Mouse (Mus musculus) C2C12 (cell line): ENCODE results near the gene Med31. TPM values are rescaled to one million over a fixed set of nuclear protein-coding genes. Genes with fewer than 3 reads are reported as not detected.

Source experiments
- H3K27me3 ChIP-seq: one replicate; pipeline ENCODE4 v1.6.1; 2011; ENCODE audit not compliant: control insufficient read depth, insufficient read depth, insufficient read length
- H3K36me3 ChIP-seq: one replicate; pipeline ENCODE4 v1.6.1; 2011; ENCODE audit not compliant: control insufficient read depth, insufficient read depth
- H3K4me3 ChIP-seq: one replicate; pipeline ENCODE4 v1.5.1; 2011; ENCODE audit warnings: mild to moderate bottlenecking, control low read depth; ENCODE audit not compliant: poor library complexity, insufficient read depth, severe bottlenecking
- H3K79me2 ChIP-seq: one replicate; pipeline ENCODE4 v1.6.1; 2011; ENCODE audit not compliant: control insufficient read depth, insufficient read depth
- H3K79me3 ChIP-seq: one replicate; pipeline ENCODE4 v1.6.1; 2011; ENCODE audit warnings: low read depth, control low read depth
- H3ac ChIP-seq: one replicate; pipeline ENCODE3; 2011; ENCODE audit warnings: low read depth; ENCODE audit not compliant: control insufficient read depth, insufficient read length
- CEBPB ChIP-seq: IDR thresholded peaks from one replicate; pipeline ENCODE4 v1.6.1; 2011; ENCODE audit warnings: low read depth, mild to moderate bottlenecking, control low read depth, moderate library complexity
- CTCF ChIP-seq: IDR thresholded peaks from one replicate; pipeline ENCODE4 v1.5.1; 2011; ENCODE audit not compliant: control insufficient read depth, insufficient read depth, insufficient read length
- FOSL1 ChIP-seq: IDR thresholded peaks from one replicate; pipeline ENCODE4 v1.8.0; 2011; ENCODE audit warnings: mild to moderate bottlenecking, low read length; ENCODE audit not compliant: poor library complexity, insufficient read depth, severe bottlenecking
- MAX ChIP-seq: IDR thresholded peaks from one replicate; pipeline ENCODE4 v1.6.1; 2011; ENCODE audit warnings: mild to moderate bottlenecking, control low read depth
- MYOD1 ChIP-seq: IDR thresholded peaks from one replicate; pipeline ENCODE4 v1.6.1; 2011; ENCODE audit warnings: low read depth; ENCODE audit not compliant: control insufficient read depth, insufficient read length
- MYOG ChIP-seq: IDR thresholded peaks from one replicate; pipeline ENCODE4 v1.6.1; 2011; ENCODE audit not compliant: control insufficient read depth, insufficient read length; ENCODE audit errors: extremely low read depth
- USF1 ChIP-seq: IDR thresholded peaks from one replicate; pipeline ENCODE4 v1.6.1; 2011; ENCODE audit warnings: low read depth, mild to moderate bottlenecking, control low read depth, moderate library complexity
- long read RNA-seq, 2 experiments: library from polyadenylated mRNA; unstranded; transcript quantifications; one replicate each; pipeline ENCODE4 v2.0.0; 2019 to 2020
- polyA plus RNA-seq: library from polyadenylated mRNA; unstranded; fragments of >200 nt; fragmentation: generic; extraction: Trizol; gene quantifications from one replicate; pipeline ENCODE4 v1.2.1, GENCODE M21; 2012; ENCODE audit warnings: missing spikeins

Gene Med31
- polyA plus RNA-seq, result 17.8 TPM
- long read RNA-seq, experiment 1, transcript Med31-201 (4 exons, 1,161 nt), result major isoform, 20 of 20 reads
- long read RNA-seq, experiment 1, partial matches to known transcripts, result 0 of 20 reads
- long read RNA-seq, experiment 1, other reads (novel, unspliced or antisense), result 0 of 20 reads
- long read RNA-seq, experiment 2, partial matches to known transcripts, result 0 of 2 reads
- long read RNA-seq, experiment 2, other reads (novel, unspliced or antisense), result 0 of 2 reads

DNA sequence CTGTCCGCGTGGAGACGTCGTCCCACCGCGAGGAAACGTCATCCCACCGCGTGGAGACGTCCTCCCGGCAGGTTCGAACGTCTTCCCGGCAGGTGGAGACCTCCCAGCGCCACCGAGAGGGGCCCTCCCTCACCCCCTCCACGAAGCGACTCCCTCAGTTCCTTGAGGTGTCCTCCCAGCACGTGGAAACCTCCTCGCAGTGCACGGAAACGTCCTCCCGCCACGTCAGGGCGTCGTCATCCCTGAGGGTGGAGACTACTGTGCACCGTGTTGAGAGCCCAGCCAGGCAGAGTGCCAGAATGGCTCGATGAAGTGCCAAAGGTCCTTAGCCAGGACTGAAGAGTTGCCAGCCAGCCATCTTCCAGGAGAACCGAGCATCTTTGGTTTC, at the start of gene Med31:
Gene Med31 (minus strand): TSS at position 183 of the 388 bp plus-strand sequence.
- no peaks in the 10 kb centered on the region for H3K27me3 ChIP-seq
- TF ChIP-seq MYOD1 (no peak), CEBPB (no peak), MAX (peak; percentile 15)
- peaks cover 26% of the 10 kb centered on the region for H3K36me3 ChIP-seq
- H3K4me3 ChIP-seq, result peak within 1 kb of the TSS; percentile 87
- H3K79me3 ChIP-seq, result peaks cover 8% of the 10 kb centered on the region
- H3K79me2 ChIP-seq, result peaks cover 32% of the 10 kb centered on the region
- H3ac ChIP-seq, result peak within 1 kb of the TSS; percentile 61

GRCm38 (mm10) chr11:72256441-72256840, 41.0 kb upstream of the Med31 start:
- Histone ChIP-seq H3K36me3 (no peaks in the 10 kb centered on the region), H3K4me3 (no peak overlapping the region), H3K79me2 (no peaks in the 10 kb centered on the region), H3K79me3 (no peaks in the 10 kb centered on the region), H3K27me3 (peaks cover 10% of the 10 kb centered on the region), H3ac (no peak overlapping the region)
- TF ChIP-seq MYOG (no peak), CTCF (no peak), USF1 (no peak), FOSL1 (no peak), MAX (no peak), MYOD1 (no peak), CEBPB (no peak)

GRCm38 (mm10) chr11:72255629-72256028, 40.2 kb upstream of the Med31 start:
- no peak for TF ChIP-seq MAX
- no peak for TF ChIP-seq CEBPB
- TF ChIP-seq CTCF, result no peak
- no peak for TF ChIP-seq MYOG
- no peak for TF ChIP-seq USF1
- TF ChIP-seq MYOD1, result no peak
- no peak for TF ChIP-seq FOSL1
- no peak overlapping the region for H3ac ChIP-seq
- no peaks in the 10 kb centered on the region for H3K36me3 ChIP-seq
- no peaks in the 10 kb centered on the region for H3K79me3 ChIP-seq
- peaks cover 10% of the 10 kb centered on the region for H3K27me3 ChIP-seq
- no peaks in the 10 kb centered on the region for H3K79me2 ChIP-seq
- H3K4me3 ChIP-seq, result no peak overlapping the region

DNA sequence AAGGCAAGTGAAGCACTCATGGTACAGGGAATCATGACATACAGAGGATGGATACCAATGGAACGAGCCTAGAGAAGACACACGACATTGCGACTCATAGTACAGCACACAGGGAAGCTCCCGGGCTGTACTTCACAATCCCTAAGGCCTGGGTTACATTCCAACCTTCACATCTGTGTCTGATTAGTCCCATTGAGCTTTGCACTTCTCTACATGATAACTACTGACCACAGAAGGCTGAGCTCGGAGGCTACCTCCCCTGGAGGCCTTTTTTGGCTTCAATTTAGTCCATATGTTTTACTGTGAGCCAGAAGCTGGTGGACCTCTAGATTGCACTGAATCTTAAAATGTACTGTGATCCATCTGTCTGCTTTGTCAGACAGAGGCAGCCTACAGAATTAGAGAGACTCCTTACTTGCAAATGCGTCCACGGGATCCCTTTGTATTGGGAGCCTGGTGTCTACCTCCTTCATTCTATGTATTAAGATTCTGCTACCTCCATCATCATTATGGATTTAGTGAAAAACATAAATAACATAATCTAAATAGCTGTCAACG, 29.9 kb upstream of the Med31 start:
- H3K79me3 ChIP-seq, result no peaks in the 10 kb centered on the region
- no peak overlapping the region for H3ac ChIP-seq
- H3K27me3 ChIP-seq, result peaks cover 25% of the 10 kb centered on the region
- no peak for TF ChIP-seq MYOG
- TF ChIP-seq USF1, result no peak
- TF ChIP-seq CTCF, result no peak
- no peak for TF ChIP-seq FOSL1
- no peak for TF ChIP-seq MYOD1
- TF ChIP-seq CEBPB, result no peak
- TF ChIP-seq MAX, result no peak
- H3K36me3 ChIP-seq, result no peaks in the 10 kb centered on the region
- no peaks in the 10 kb centered on the region for H3K79me2 ChIP-seq
- no peak overlapping the region for H3K4me3 ChIP-seq

- Histone ChIP-seq H3K79me3 (no peaks in the 10 kb centered on the region), H3K27me3 (peaks cover 16% of the 10 kb centered on the region), H3K79me2 (no peaks in the 10 kb centered on the region), H3ac (no peak overlapping the region), H3K36me3 (no peaks in the 10 kb centered on the region), H3K4me3 (no peak overlapping the region)
- no peak for TF ChIP-seq MYOD1
- TF ChIP-seq CEBPB, result no peak
- TF ChIP-seq FOSL1, result no peak
Measured at GRCm38 (mm10) chr11:72240062-72240860, 24.9 kb upstream of the Med31 start.

GRCm38 (mm10) chr11:72234013-72234412, 18.6 kb upstream of the Med31 start:
- Histone ChIP-seq H3K27me3 (no peaks in the 10 kb centered on the region), H3ac (no peak overlapping the region), H3K4me3 (no peak overlapping the region), H3K79me2 (no peaks in the 10 kb centered on the region), H3K36me3 (no peaks in the 10 kb centered on the region), H3K79me3 (no peaks in the 10 kb centered on the region)
- no peak for TF ChIP-seq USF1
- TF ChIP-seq MYOD1, result no peak
- TF ChIP-seq FOSL1, result no peak
- TF ChIP-seq MYOG, result no peak
- no peak for TF ChIP-seq CTCF
- TF ChIP-seq MAX, result no peak
- TF ChIP-seq CEBPB, result no peak
